Mouse (Mus musculus): Measurements from ENCODE around the gene Tsg101. TPM values are rescaled to one million over a fixed set of nuclear protein-coding genes. Genes with fewer than 3 reads are reported as not detected.

Tsg101 gene
- 129 and 133 TPM in 2 replicates for polyA plus RNA-seq (2014; fragmentation: Nextera tagmentation; extraction: Ambion mirVana)

- H3K9me3 ChIP-seq (ENCODE audit: control insufficient read depth, low read length), result no peaks in the 10 kb centered on the region
- H3K9ac ChIP-seq (ENCODE audit: low read depth, low read length), result peak within 1 kb of the TSS; percentile 87
- under 1% methylated on average over 60 of the region's 75 CpGs for WGBS
- no peaks in the 10 kb centered on the region for H3K27me3 ChIP-seq (replicated peaks; ENCODE audit: control insufficient read depth, insufficient read depth, low read length)
- H3K4me1 ChIP-seq (replicated peaks; ENCODE audit: control insufficient read depth, insufficient read depth, low read length), result peaks cover 23% of the 10 kb centered on the region
- H3K36me3 ChIP-seq (ENCODE audit: control insufficient read depth, insufficient read depth, low read length), result 0 out of 2 replicates have a peak, but pooled peaks cover under 1% of the 10 kb centered on the region
- peak within 1 kb of the TSS; percentile 87 for H3K27ac ChIP-seq (ENCODE audit: low read depth, low read length)
- ATAC-seq (replicated peaks; ENCODE audit: low FRiP score), result peak; percentile 91
- DNase-seq (ENCODE audit: low spot score), result peak; percentile 90
- peak within 1 kb of the TSS; percentile 80 for H3K4me2 ChIP-seq
- H3K4me3 ChIP-seq (ENCODE audit: low read depth, low read length), result peak within 1 kb of the TSS; percentile 95
Observed at GRCm38 (mm10) chr7:46919551-46920176, at the start of gene Tsg101. Gene Tsg101 (minus strand): TSS chr7:46919969.

GRCm38 (mm10) chr7:46964070-46964469 lies 44.3 kb upstream of the Tsg101 start:
- no peak overlapping the region for H3K4me3 ChIP-seq (ENCODE audit: low read depth, low read length)
- DNase-seq (ENCODE audit: low spot score) (no peak), ATAC-seq (replicated peaks; ENCODE audit: low FRiP score) (no peak)
- peak overlapping the region; percentile 10; the same call in 1 of the 2 replicates for H3K9ac ChIP-seq (ENCODE audit: low read depth, low read length)
- H3K27ac ChIP-seq (ENCODE audit: low read depth, low read length), result no peak overlapping the region
- peaks cover 4% of the 10 kb centered on the region; the same call in 1 of the 2 replicates for H3K4me1 ChIP-seq (replicated peaks; ENCODE audit: control insufficient read depth, insufficient read depth, low read length)
- H3K36me3 ChIP-seq (ENCODE audit: control insufficient read depth, insufficient read depth, low read length), result no peaks in the 10 kb centered on the region
- H3K4me2 ChIP-seq, result no peak overlapping the region
- no peaks in the 10 kb centered on the region for H3K9me3 ChIP-seq (ENCODE audit: control insufficient read depth, low read length)
- WGBS, result 75% methylated on average over 7 of the region's 7 CpGs
- peaks cover 4% of the 10 kb centered on the region; the same call in 1 of the 2 replicates for H3K27me3 ChIP-seq (replicated peaks; ENCODE audit: control insufficient read depth, insufficient read depth, low read length)

- DNase-seq (ENCODE audit: low spot score) (peak; percentile 58), ATAC-seq (replicated peaks; ENCODE audit: low FRiP score) (peak; percentile 63)
- no peak overlapping the region for H3K4me3 ChIP-seq (ENCODE audit: low read depth, low read length)
- H3K4me2 ChIP-seq, result no peak overlapping the region
- no peak overlapping the region for H3K9ac ChIP-seq (ENCODE audit: low read depth, low read length)
- WGBS, result 2% methylated on average over 9 of the region's 9 CpGs
- peaks cover 4% of the 10 kb centered on the region; the same call in 1 of the 2 replicates for H3K27me3 ChIP-seq (replicated peaks; ENCODE audit: control insufficient read depth, insufficient read depth, low read length)
- H3K36me3 ChIP-seq (ENCODE audit: control insufficient read depth, insufficient read depth, low read length), result no peaks in the 10 kb centered on the region
- H3K4me1 ChIP-seq (replicated peaks; ENCODE audit: control insufficient read depth, insufficient read depth, low read length), result peaks cover 6% of the 10 kb centered on the region; the same call in 1 of the 2 replicates
- no peak overlapping the region for H3K27ac ChIP-seq (ENCODE audit: low read depth, low read length)
- H3K9me3 ChIP-seq (ENCODE audit: control insufficient read depth, low read length), result no peaks in the 10 kb centered on the region
Observed at GRCm38 (mm10) chr7:46962806-46963618, 43.2 kb upstream of the Tsg101 start.

GRCm38 (mm10) chr7:46962132-46962531 lies 42.4 kb upstream of the Tsg101 start:
- no peak overlapping the region for H3K27ac ChIP-seq (ENCODE audit: low read depth, low read length)
- no peaks in the 10 kb centered on the region for H3K36me3 ChIP-seq (ENCODE audit: control insufficient read depth, insufficient read depth, low read length)
- no peak overlapping the region for H3K4me3 ChIP-seq (ENCODE audit: low read depth, low read length)
- H3K9me3 ChIP-seq (ENCODE audit: control insufficient read depth, low read length), result no peaks in the 10 kb centered on the region
- no peak overlapping the region for H3K4me2 ChIP-seq
- peaks cover 4% of the 10 kb centered on the region; the same call in 1 of the 2 replicates for H3K27me3 ChIP-seq (replicated peaks; ENCODE audit: control insufficient read depth, insufficient read depth, low read length)
- peaks cover 11% of the 10 kb centered on the region; the same call in 1 of the 2 replicates for H3K4me1 ChIP-seq (replicated peaks; ENCODE audit: control insufficient read depth, insufficient read depth, low read length)
- no peak overlapping the region for H3K9ac ChIP-seq (ENCODE audit: low read depth, low read length)
- ATAC-seq (replicated peaks; ENCODE audit: low FRiP score) (no peak), DNase-seq (ENCODE audit: low spot score) (no peak)

- Histone ChIP-seq H3K9me3 (ENCODE audit: control insufficient read depth, low read length) (no peaks in the 10 kb centered on the region), H3K9ac (ENCODE audit: low read depth, low read length) (no peak overlapping the region), H3K36me3 (ENCODE audit: control insufficient read depth, insufficient read depth, low read length) (no peaks in the 10 kb centered on the region), H3K27ac (ENCODE audit: low read depth, low read length) (no peak overlapping the region), H3K4me3 (ENCODE audit: low read depth, low read length) (no peak overlapping the region), H3K4me1 (replicated peaks; ENCODE audit: control insufficient read depth, insufficient read depth, low read length) (peaks cover 11% of the 10 kb centered on the region; the same call in 1 of the 2 replicates), H3K27me3 (replicated peaks; ENCODE audit: control insufficient read depth, insufficient read depth, low read length) (peaks cover 4% of the 10 kb centered on the region; the same call in 1 of the 2 replicates), H3K4me2 (no peak overlapping the region)
- DNase-seq (ENCODE audit: low spot score) (no peak), ATAC-seq (replicated peaks; ENCODE audit: low FRiP score) (no peak)
- WGBS, result 41% methylated on average over 3 of the region's 3 CpGs
Observed at GRCm38 (mm10) chr7:46960991-46961390, 41.2 kb upstream of the Tsg101 start.

- H3K4me2 ChIP-seq, result peak overlapping the region; percentile 68
- H3K9me3 ChIP-seq (ENCODE audit: control insufficient read depth, low read length), result no peaks in the 10 kb centered on the region
- H3K4me1 ChIP-seq (replicated peaks; ENCODE audit: control insufficient read depth, insufficient read depth, low read length), result peaks cover 11% of the 10 kb centered on the region; the same call in 1 of the 2 replicates
- peak overlapping the region; percentile 38 for H3K9ac ChIP-seq (ENCODE audit: low read depth, low read length)
- H3K27me3 ChIP-seq (replicated peaks; ENCODE audit: control insufficient read depth, insufficient read depth, low read length), result peaks cover 4% of the 10 kb centered on the region; the same call in 1 of the 2 replicates
- H3K4me3 ChIP-seq (ENCODE audit: low read depth, low read length), result peak overlapping the region; percentile 91
- no peak for DNase-seq (ENCODE audit: low spot score)
- ATAC-seq (replicated peaks; ENCODE audit: low FRiP score), result 0 out of 2 replicates have a peak, but pooled peaks have one; percentile 24
- no peak overlapping the region for H3K27ac ChIP-seq (ENCODE audit: low read depth, low read length)
- H3K36me3 ChIP-seq (ENCODE audit: control insufficient read depth, insufficient read depth, low read length), result peaks cover 3% of the 10 kb centered on the region; the same call in 1 of the 2 replicates
- WGBS, result 18% methylated on average over 9 of the region's 9 CpGs
Observed at GRCm38 (mm10) chr7:46958853-46959252, 39.1 kb upstream of the Tsg101 start.

- DNase-seq (ENCODE audit: low spot score), result peak; percentile 95
- ATAC-seq (replicated peaks; ENCODE audit: low FRiP score), result peak; percentile 95
- Histone ChIP-seq H3K36me3 (ENCODE audit: control insufficient read depth, insufficient read depth, low read length) (peaks cover 8% of the 10 kb centered on the region; the same call in 1 of the 2 replicates), H3K4me3 (ENCODE audit: low read depth, low read length) (peak within 1 kb of the TSS; percentile 91), H3K4me1 (replicated peaks; ENCODE audit: control insufficient read depth, insufficient read depth, low read length) (peaks cover 7% of the 10 kb centered on the region; the same call in 1 of the 2 replicates), H3K9me3 (ENCODE audit: control insufficient read depth, low read length) (no peaks in the 10 kb centered on the region), H3K4me2 (peak within 1 kb of the TSS; percentile 68), H3K9ac (ENCODE audit: low read depth, low read length) (peak within 1 kb of the TSS; percentile 88), H3K27me3 (replicated peaks; ENCODE audit: control insufficient read depth, insufficient read depth, low read length) (peaks cover 4% of the 10 kb centered on the region; the same call in 1 of the 2 replicates), H3K27ac (ENCODE audit: low read depth, low read length) (peak within 1 kb of the TSS; percentile 35; the same call in 1 of the 2 replicates)
- WGBS, result under 1% methylated on average over 51 of the region's 51 CpGs
Observed at GRCm38 (mm10) chr7:46957831-46958691, 38.3 kb upstream of the Tsg101 start, which contains the start of gene Uevld. Gene Uevld (minus strand): TSS chr7:46958527.

GRCm38 (mm10) chr7:46935847-46936246 lies 16.1 kb upstream of the Tsg101 start:
- no peak overlapping the region for H3K4me2 ChIP-seq
- WGBS, result 51% methylated on average over 4 of the region's 4 CpGs
- DNase-seq (ENCODE audit: low spot score), result no peak

More at GRCm38 (mm10) chr7:46935847-46936246, 16.1 kb upstream of the Tsg101 start:
- H3K27ac ChIP-seq (ENCODE audit: low read depth, low read length), result no peak overlapping the region
- peaks cover 13% of the 10 kb centered on the region; the same call in 1 of the 2 replicates for H3K36me3 ChIP-seq (ENCODE audit: control insufficient read depth, insufficient read depth, low read length)
- H3K9ac ChIP-seq (ENCODE audit: low read depth, low read length), result no peak overlapping the region
- no peaks in the 10 kb centered on the region for H3K4me1 ChIP-seq (replicated peaks; ENCODE audit: control insufficient read depth, insufficient read depth, low read length)
- no peak overlapping the region for H3K4me3 ChIP-seq (ENCODE audit: low read depth, low read length)
- H3K27me3 ChIP-seq (replicated peaks; ENCODE audit: control insufficient read depth, insufficient read depth, low read length), result no peaks in the 10 kb centered on the region
- H3K9me3 ChIP-seq (ENCODE audit: control insufficient read depth, low read length), result no peaks in the 10 kb centered on the region
- ATAC-seq (replicated peaks; ENCODE audit: low FRiP score), result no peak
